Mouse (Mus musculus) liver, embryonic 12.5 days (tissue): ENCODE data around the gene Gpbar1. TPM values are rescaled to one million over a fixed set of nuclear protein-coding genes. Genes with fewer than 3 reads are reported as not detected.
A peak's percentile ranks its signal among the peaks of the same experiment; 100 is the strongest.

Experiments
- ATAC-seq: fragments of 200-750 bp; cut with Nextera tagmentation; 2 replicates; pipeline ENCODE4 v1.8.0; 2017; ENCODE audit warnings: moderate number of reproducible peaks, mild to moderate bottlenecking, moderate library complexity
- H3K27ac ChIP-seq: fragments of 300-500 bp; sonication (generic); 2 replicates; pipeline ENCODE4 v1.5.1; 2016; ENCODE audit warnings: mild to moderate bottlenecking
- H3K27me3 ChIP-seq: fragments of 300-500 bp; sonication (generic); replicated peaks from 2 replicates; pipeline ENCODE4 v1.6.1; 2016; ENCODE audit warnings: mild to moderate bottlenecking, moderate library complexity
- H3K36me3 ChIP-seq: fragments of 300-500 bp; sonication (generic); 2 replicates; pipeline ENCODE4 v1.6.1; 2016; ENCODE audit warnings: mild to moderate bottlenecking, moderate library complexity
- H3K4me1 ChIP-seq: fragments of 300-500 bp; sonication (generic); 2 replicates; pipeline ENCODE4 v1.6.1; 2016
- H3K4me2 ChIP-seq: fragments of 300-500 bp; sonication (generic); 2 replicates; pipeline ENCODE4 v1.6.1; 2016; ENCODE audit warnings: mild to moderate bottlenecking, moderate library complexity
- H3K4me3 ChIP-seq: fragments of 300-500 bp; sonication (generic); 2 replicates; pipeline ENCODE4 v1.5.1; 2016; ENCODE audit warnings: mild to moderate bottlenecking, moderate library complexity
- H3K9ac ChIP-seq: fragments of 300-500 bp; sonication (generic); 2 replicates; pipeline ENCODE4 v1.6.1; 2016; ENCODE audit warnings: mild to moderate bottlenecking, moderate library complexity
- H3K9me3 ChIP-seq: fragments of 300-500 bp; sonication (generic); replicated peaks from 2 replicates; pipeline ENCODE4 v1.6.1; 2016; ENCODE audit warnings: mild to moderate bottlenecking, moderate library complexity
- WGBS: fragments of 180-500 bp; shearing (Covaris S2); methylation state at CpG from one replicate; pipeline ENCODE4 v1.1.7; 2016; ENCODE audit not compliant: insufficient replicate concordance; 5-methylcytosine and 5-hydroxymethylcytosine counted together
- polyA plus RNA-seq: library from polyadenylated mRNA; unstranded; fragments of >200 nt; fragmentation: Nextera tagmentation; extraction: Ambion mirVana; gene quantifications from 2 replicates; pipeline ENCODE4 v1.2.1, GENCODE M21; 2016

The Gpbar1 gene
- polyA plus RNA-seq, 1 experiment from 2014 or later: 1.2 TPM

GRCm38 (mm10) chr1:74248799-74249198 lies 29.6 kb upstream of the Gpbar1 start:
- no peaks in the 10 kb centered on the region for H3K27me3 ChIP-seq
- 33% methylated on average over 1 of the region's 1 CpGs for WGBS
- H3K4me3 ChIP-seq: no peak overlapping the region
- peak overlapping the region; percentile 66 for H3K27ac ChIP-seq
- H3K9me3 ChIP-seq: no peaks in the 10 kb centered on the region
- ATAC-seq: peak; percentile 44
- peaks cover 79% of the 10 kb centered on the region for H3K36me3 ChIP-seq
- H3K4me2 ChIP-seq: no peak overlapping the region
- no peak overlapping the region for H3K9ac ChIP-seq
- H3K4me1 ChIP-seq: peaks cover 55% of the 10 kb centered on the region

- peak overlapping the region; percentile 66 for H3K27ac ChIP-seq
- H3K9ac ChIP-seq: no peak overlapping the region
- 50% methylated on average over 5 of the region's 5 CpGs for WGBS
- H3K36me3 ChIP-seq: peaks cover 86% of the 10 kb centered on the region
- 0 out of 2 replicates have a peak overlapping the region, but pooled peaks have one; percentile 15 for H3K4me2 ChIP-seq
- H3K4me3 ChIP-seq: no peak overlapping the region
- H3K27me3 ChIP-seq: no peaks in the 10 kb centered on the region
- H3K9me3 ChIP-seq: no peaks in the 10 kb centered on the region
- peaks cover 49% of the 10 kb centered on the region for H3K4me1 ChIP-seq
- peak; percentile 59; the same call in 1 of the 2 replicates for ATAC-seq
Measured at GRCm38 (mm10) chr1:74249331-74249980, 28.9 kb upstream of the Gpbar1 start.

GRCm38 (mm10) chr1:74250096-74250495 lies 28.3 kb upstream of the Gpbar1 start:
- H3K4me2 ChIP-seq: no peak overlapping the region
- no peak overlapping the region for H3K9ac ChIP-seq
- peaks cover 42% of the 10 kb centered on the region for H3K4me1 ChIP-seq
- ATAC-seq: no peak
- WGBS: 76% methylated on average over 4 of the region's 4 CpGs
- H3K9me3 ChIP-seq: no peaks in the 10 kb centered on the region
- peak overlapping the region; percentile 66 for H3K27ac ChIP-seq
- peaks cover 92% of the 10 kb centered on the region for H3K36me3 ChIP-seq
- no peaks in the 10 kb centered on the region for H3K27me3 ChIP-seq
- H3K4me3 ChIP-seq: no peak overlapping the region

GRCm38 (mm10) chr1:74255704-74256345 lies 22.5 kb upstream of the Gpbar1 start:
- no peak overlapping the region for H3K4me2 ChIP-seq
- 87% methylated on average over 8 of the region's 8 CpGs for WGBS
- no peaks in the 10 kb centered on the region for H3K9me3 ChIP-seq
- no peak overlapping the region for H3K9ac ChIP-seq
- no peak overlapping the region for H3K4me3 ChIP-seq
- no peaks in the 10 kb centered on the region for H3K27me3 ChIP-seq
- H3K36me3 ChIP-seq: peaks cover 97% of the 10 kb centered on the region
- no peak overlapping the region for H3K27ac ChIP-seq
- H3K4me1 ChIP-seq: 0 out of 2 replicates have a peak, but pooled peaks cover 3% of the 10 kb centered on the region
- ATAC-seq: no peak

- H3K27me3 ChIP-seq: no peaks in the 10 kb centered on the region
- H3K4me3 ChIP-seq: no peak overlapping the region
- 0 out of 2 replicates have a peak, but pooled peaks cover 3% of the 10 kb centered on the region for H3K4me1 ChIP-seq
- H3K9ac ChIP-seq: no peak overlapping the region
- 76% methylated on average over 4 of the region's 4 CpGs for WGBS
- H3K4me2 ChIP-seq: no peak overlapping the region
- no peaks in the 10 kb centered on the region for H3K9me3 ChIP-seq
- H3K27ac ChIP-seq: no peak overlapping the region
- peaks cover 97% of the 10 kb centered on the region for H3K36me3 ChIP-seq
- ATAC-seq: no peak
Measured at GRCm38 (mm10) chr1:74256782-74257181, 21.6 kb upstream of the Gpbar1 start.

GRCm38 (mm10) chr1:74262510-74262909 lies 15.8 kb upstream of the Gpbar1 start:
- Histone ChIP-seq H3K4me1 (no peaks in the 10 kb centered on the region), H3K27ac (no peak overlapping the region), H3K27me3 (no peaks in the 10 kb centered on the region), H3K9me3 (no peaks in the 10 kb centered on the region), H3K4me3 (no peak overlapping the region), H3K4me2 (no peak overlapping the region), H3K36me3 (peaks cover 97% of the 10 kb centered on the region), H3K9ac (no peak overlapping the region)
- no peak for ATAC-seq
- 78% methylated on average over 6 of the region's 6 CpGs for WGBS

GRCm38 (mm10) chr1:74268750-74269149 lies 9.6 kb upstream of the Gpbar1 start:
- no peak overlapping the region for H3K4me3 ChIP-seq
- no peaks in the 10 kb centered on the region for H3K27me3 ChIP-seq
- H3K4me2 ChIP-seq: no peak overlapping the region
- H3K4me1 ChIP-seq: no peaks in the 10 kb centered on the region
- WGBS: 69% methylated on average over 8 of the region's 8 CpGs
- no peaks in the 10 kb centered on the region for H3K9me3 ChIP-seq
- no peak overlapping the region for H3K9ac ChIP-seq
- H3K36me3 ChIP-seq: peaks cover 54% of the 10 kb centered on the region
- H3K27ac ChIP-seq: no peak overlapping the region
- ATAC-seq: no peak

GRCm38 (mm10) chr1:74271659-74272058 lies 6.7 kb upstream of the Gpbar1 start:
- Histone ChIP-seq H3K36me3 (peaks cover 24% of the 10 kb centered on the region), H3K4me3 (no peak overlapping the region), H3K27me3 (peaks cover 21% of the 10 kb centered on the region; the same call in 1 of the 2 replicates), H3K4me1 (peaks cover 13% of the 10 kb centered on the region; the same call in 1 of the 2 replicates), H3K27ac (no peak overlapping the region), H3K9me3 (no peaks in the 10 kb centered on the region), H3K4me2 (no peak overlapping the region), H3K9ac (no peak overlapping the region)
- WGBS: 65% methylated on average over 4 of the region's 4 CpGs
- no peak for ATAC-seq

- Histone ChIP-seq H3K9ac (no peak overlapping the region), H3K4me2 (no peak overlapping the region), H3K4me3 (no peak overlapping the region), H3K36me3 (peaks cover 16% of the 10 kb centered on the region), H3K4me1 (peaks cover 29% of the 10 kb centered on the region), H3K9me3 (no peaks in the 10 kb centered on the region), H3K27me3 (peaks cover 29% of the 10 kb centered on the region; the same call in 1 of the 2 replicates), H3K27ac (peak overlapping the region; percentile 40; the same call in 1 of the 2 replicates)
- WGBS: 25% methylated on average over 9 of the region's 9 CpGs
- ATAC-seq: 0 out of 2 replicates have a peak, but pooled peaks have one; percentile 17
Measured at GRCm38 (mm10) chr1:74275015-74275414, 3.3 kb upstream of the Gpbar1 start.

- no peak overlapping the region for H3K4me3 ChIP-seq
- 59% methylated on average over 6 of the region's 6 CpGs for WGBS
- H3K27me3 ChIP-seq: peaks cover 29% of the 10 kb centered on the region; the same call in 1 of the 2 replicates
- H3K9ac ChIP-seq: no peak overlapping the region
- peaks cover 32% of the 10 kb centered on the region for H3K4me1 ChIP-seq
- no peak for ATAC-seq
- H3K36me3 ChIP-seq: peaks cover 36% of the 10 kb centered on the region
- no peaks in the 10 kb centered on the region for H3K9me3 ChIP-seq
- no peak overlapping the region for H3K4me2 ChIP-seq
- no peak overlapping the region for H3K27ac ChIP-seq
Measured at GRCm38 (mm10) chr1:74277041-74277440, 1.3 kb upstream of the Gpbar1 start.

GRCm38 (mm10) chr1:74277883-74278537 lies 340 bp upstream of the Gpbar1 start:
- Histone ChIP-seq H3K4me2 (no peak overlapping the region), H3K9me3 (no peaks in the 10 kb centered on the region), H3K27ac (no peak overlapping the region), H3K27me3 (peaks cover 29% of the 10 kb centered on the region; the same call in 1 of the 2 replicates), H3K4me1 (peaks cover 36% of the 10 kb centered on the region), H3K9ac (no peak overlapping the region), H3K36me3 (peaks cover 46% of the 10 kb centered on the region), H3K4me3 (no peak overlapping the region)
- no peak for ATAC-seq
- WGBS: 45% methylated on average over 8 of the region's 8 CpGs

GRCm38 (mm10) chr1:74278988-74279387 lies 638 bp downstream of the Gpbar1 start:
- H3K27me3 ChIP-seq: peaks cover 29% of the 10 kb centered on the region; the same call in 1 of the 2 replicates
- no peak overlapping the region for H3K9ac ChIP-seq
- 85% methylated on average over 11 of the region's 11 CpGs for WGBS
- peaks cover 46% of the 10 kb centered on the region for H3K4me1 ChIP-seq
- H3K9me3 ChIP-seq: no peaks in the 10 kb centered on the region
- H3K36me3 ChIP-seq: peaks cover 49% of the 10 kb centered on the region
- no peak overlapping the region for H3K4me3 ChIP-seq
- H3K4me2 ChIP-seq: no peak overlapping the region
- no peak overlapping the region for H3K27ac ChIP-seq
- no peak for ATAC-seq
